Mouse (Mus musculus) liver, adult 2 months (tissue): ENCODE measurements around the gene Bmpr1b.

Experiments
- CTCF ChIP-seq: fragments of 200-500 bp; IDR thresholded peaks from 2 replicates; pipeline ENCODE4 v1.5.1; 2011; ENCODE audit warnings: low read depth, low read length, control low read depth
- POLR2A ChIP-seq: fragments of 200-500 bp; IDR thresholded peaks from 2 replicates; pipeline ENCODE4 v1.6.1; 2011; ENCODE audit warnings: low read length, control low read depth; ENCODE audit not compliant: insufficient read depth; ENCODE audit errors: extremely low read depth

- TF ChIP-seq CTCF = no peak
- no peak for TF ChIP-seq POLR2A
Observed at GRCm38 (mm10) chr3:141984548-141984947, 184.7 kb downstream of the Bmpr1b start.
